Mouse (Mus musculus): ENCODE data around the gene Rmnd5b. TPM values are rescaled to one million over a fixed set of nuclear protein-coding genes. Genes with fewer than 3 reads are reported as not detected.
A peak's percentile ranks its signal among the peaks of the same experiment; 100 is the strongest.
"Not testable (repeated sequence)": the region's sequence is repeated elsewhere in the genome, so short reads cannot be mapped to it uniquely, and the experiment has no call there.

Rmnd5b gene
- total RNA-seq, 2 experiments from 2014 or later, result 3.6 to 18.6 TPM

- ATAC-seq (replicated peaks; ENCODE audit: low FRiP score, poor library complexity, severe bottlenecking), result peak; percentile 65
Observed at GRCm38 (mm10) chr11:51625187-51625820, 10.4 kb downstream of the Rmnd5b start.

- ATAC-seq (replicated peaks; ENCODE audit: low FRiP score, poor library complexity, severe bottlenecking), result no peak
Observed at GRCm38 (mm10) chr11:51622971-51623491, 12.7 kb downstream of the Rmnd5b start.

- no peak for ATAC-seq (replicated peaks; ENCODE audit: low FRiP score, poor library complexity, severe bottlenecking)
Observed at GRCm38 (mm10) chr11:51621776-51622175, 13.9 kb downstream of the Rmnd5b start.

- no peak for ATAC-seq (replicated peaks; ENCODE audit: low FRiP score, poor library complexity, severe bottlenecking)
Observed at GRCm38 (mm10) chr11:51620084-51620483, 15.6 kb downstream of the Rmnd5b start.

- ATAC-seq (replicated peaks; ENCODE audit: low FRiP score, poor library complexity, severe bottlenecking), result peak; percentile 77
Observed at GRCm38 (mm10) chr11:51619409-51620060, 16.2 kb downstream of the Rmnd5b start, which contains the start of gene Nhp2. Gene Nhp2 (plus strand): TSS chr11:51619735.

- ATAC-seq (replicated peaks; ENCODE audit: low FRiP score, poor library complexity, severe bottlenecking), result no peak
Observed at GRCm38 (mm10) chr11:51618894-51619408, 16.7 kb downstream of the Rmnd5b start.

- peak; percentile 54; the same call in 1 of the 2 replicates for ATAC-seq (replicated peaks; ENCODE audit: low FRiP score, poor library complexity, severe bottlenecking)
Observed at GRCm38 (mm10) chr11:51617693-51618092, 18.0 kb downstream of the Rmnd5b start.

GRCm38 (mm10) chr11:51616113-51616512 lies 19.6 kb downstream of the Rmnd5b start:
- ATAC-seq (replicated peaks; ENCODE audit: low FRiP score, poor library complexity, severe bottlenecking), result not testable (repeated sequence)

GRCm38 (mm10) chr11:51615601-51616000 lies 20.1 kb downstream of the Rmnd5b start:
- peak; percentile 89 for ATAC-seq (replicated peaks; ENCODE audit: low FRiP score, poor library complexity, severe bottlenecking)

- ATAC-seq (replicated peaks; ENCODE audit: low FRiP score, poor library complexity, severe bottlenecking), result no peak
Observed at GRCm38 (mm10) chr11:51615129-51615528, 20.6 kb downstream of the Rmnd5b start.

- no peak for ATAC-seq (replicated peaks; ENCODE audit: low FRiP score, poor library complexity, severe bottlenecking)
Observed at GRCm38 (mm10) chr11:51614256-51614655, 21.4 kb downstream of the Rmnd5b start.

GRCm38 (mm10) chr11:51609940-51610339 lies 25.8 kb downstream of the Rmnd5b start:
- not testable (repeated sequence) for ATAC-seq (replicated peaks; ENCODE audit: low FRiP score, poor library complexity, severe bottlenecking)

- no peak for ATAC-seq (replicated peaks; ENCODE audit: low FRiP score, poor library complexity, severe bottlenecking)
Observed at GRCm38 (mm10) chr11:51609266-51609909, 26.3 kb downstream of the Rmnd5b start.

GRCm38 (mm10) chr11:51607096-51607738 lies 28.5 kb downstream of the Rmnd5b start:
- ATAC-seq (replicated peaks; ENCODE audit: low FRiP score, poor library complexity, severe bottlenecking), result peak; percentile 56

GRCm38 (mm10) chr11:51606447-51607095 lies 29.1 kb downstream of the Rmnd5b start, which contains the start of gene Hnrnpab:
Gene Hnrnpab (minus strand): TSS chr11:51606847.
- ATAC-seq (replicated peaks; ENCODE audit: low FRiP score, poor library complexity, severe bottlenecking), result peak; percentile 85

GRCm38 (mm10) chr11:51605602-51606446 lies 29.9 kb downstream of the Rmnd5b start:
- ATAC-seq (replicated peaks; ENCODE audit: low FRiP score, poor library complexity, severe bottlenecking), result peak; percentile 88

GRCm38 (mm10) chr11:51602253-51602652 lies 33.4 kb downstream of the Rmnd5b start:
- no peak for ATAC-seq (replicated peaks; ENCODE audit: low FRiP score, poor library complexity, severe bottlenecking)

GRCm38 (mm10) chr11:51597553-51597952 lies 38.1 kb downstream of the Rmnd5b start:
- ATAC-seq (replicated peaks; ENCODE audit: low FRiP score, poor library complexity, severe bottlenecking), result no peak

All from erythroblast, adult 5-6 weeks (primary cell).